Mouse (Mus musculus) 3T3-L1 (cell line): Measurements from ENCODE around the gene Igsf9b.

Source experiments
- DNase-seq: peaks from one replicate; pipeline ENCODE4 v3.0.0-alpha.2; 2015; ENCODE audit warnings: low read depth, low spot score

The Igsf9b gene

GRCm38 (mm10) chr9:27330374-27330773, 31.4 kb downstream of the Igsf9b start:
- no peak for DNase-seq

GRCm38 (mm10) chr9:27331538-27331937, 32.5 kb downstream of the Igsf9b start:
- DNase-seq: no peak

- DNase-seq: no peak
These were observed 35.9 kb downstream of the Igsf9b start for GRCm38 (mm10) chr9:27334895-27335294.

- DNase-seq: no peak
These were observed 38.1 kb downstream of the Igsf9b start for GRCm38 (mm10) chr9:27336962-27337636.

- DNase-seq: no peak
These were observed 40.2 kb downstream of the Igsf9b start for GRCm38 (mm10) chr9:27339168-27339567.

- DNase-seq: no peak
These were observed 47.7 kb downstream of the Igsf9b start for GRCm38 (mm10) chr9:27346541-27347269.

- DNase-seq: no peak
These were observed 54.1 kb downstream of the Igsf9b start for GRCm38 (mm10) chr9:27353082-27353481.

GRCm38 (mm10) chr9:27357893-27358292, 58.9 kb downstream of the Igsf9b start:
- DNase-seq: no peak

- DNase-seq: peak; percentile 15
These were observed 68.2 kb downstream of the Igsf9b start for GRCm38 (mm10) chr9:27367231-27367630.

- DNase-seq: no peak
These were observed 70.1 kb downstream of the Igsf9b start for GRCm38 (mm10) chr9:27369108-27369507.

- peak; percentile 14 for DNase-seq
These were observed 76.7 kb downstream of the Igsf9b start for GRCm38 (mm10) chr9:27375746-27376145.

- no peak for DNase-seq
These were observed 87.9 kb downstream of the Igsf9b start for GRCm38 (mm10) chr9:27386951-27387350.

GRCm38 (mm10) chr9:27396500-27396899, 97.5 kb downstream of the Igsf9b start, which contains the start of gene Spata19:
Gene Spata19, plus strand, starts transcription at chr9:27396800.
- no peak for DNase-seq

GRCm38 (mm10) chr9:27401169-27401568, 102.2 kb downstream of the Igsf9b start:
- no peak for DNase-seq
